Mouse (Mus musculus): Measurements from ENCODE around the gene Chd4. TPM values are rescaled to one million over a fixed set of nuclear protein-coding genes. Genes with fewer than 3 reads are reported as not detected.
"Not testable (repeated sequence)": the region's sequence is repeated elsewhere in the genome, so short reads cannot be mapped to it uniquely, and the experiment has no call there.

The Chd4 gene
- polyA plus RNA-seq (2015; fragmentation: Nextera tagmentation; extraction: Ambion mirVana): 72.0 and 80.4 TPM in 2 replicates

DNA sequence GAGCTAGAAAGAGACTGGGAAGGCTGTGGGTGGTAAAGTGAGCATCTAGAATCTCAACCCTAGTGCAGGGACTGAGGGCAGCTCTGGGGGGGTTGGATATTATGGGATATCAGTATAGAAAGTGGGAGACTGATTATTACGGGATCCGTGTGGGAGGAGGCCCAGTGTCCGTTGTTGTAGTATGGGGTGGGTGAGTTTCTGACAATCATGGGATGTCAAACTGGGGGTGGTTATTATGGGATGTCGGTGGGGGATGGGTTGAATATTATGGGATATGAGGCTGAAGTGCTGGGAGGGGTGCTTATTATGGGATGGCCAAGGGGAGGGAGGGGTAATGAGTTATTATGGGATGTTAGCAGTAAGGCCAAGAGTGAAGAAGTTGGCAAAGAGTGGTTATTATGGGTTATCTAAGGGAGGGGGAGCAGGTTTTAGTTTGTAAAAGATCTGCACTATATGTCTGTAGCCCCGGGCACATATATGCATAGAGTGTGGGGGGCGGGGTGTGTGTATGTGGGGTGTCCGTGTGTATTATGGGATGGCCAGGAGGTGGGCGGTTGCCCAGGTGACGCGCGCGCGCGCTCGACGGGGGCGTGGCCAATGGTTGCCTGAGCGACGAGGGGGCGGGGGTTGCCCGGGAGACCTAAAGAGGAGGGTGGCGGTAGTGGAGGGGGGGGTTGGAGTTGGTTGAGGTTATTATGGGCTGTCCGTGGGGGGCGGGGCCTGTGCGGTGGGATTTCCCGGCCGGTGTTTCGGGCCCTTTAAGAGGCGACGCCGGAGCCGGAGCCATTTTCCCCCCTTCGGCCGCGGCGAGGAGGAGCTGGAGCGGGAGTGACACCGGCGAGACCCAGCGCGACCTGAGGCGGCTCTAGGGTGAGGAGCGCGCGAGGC lies at the start of gene Chd4:
Gene Chd4 (plus strand): TSS at position 591 of the 888 bp plus-strand sequence.
- Histone ChIP-seq H3K27ac (ENCODE audit: low read length) (peak within 1 kb of the TSS; percentile 99), H3K9me3 (ENCODE audit: low read length) (no peaks in the 10 kb centered on the region), H3K27me3 (ENCODE audit: insufficient read depth, low read length) (no peaks in the 10 kb centered on the region), H3K4me3 (ENCODE audit: low read length) (peak within 1 kb of the TSS; percentile 93), H3K4me1 (ENCODE audit: insufficient read depth, low read length) (peaks cover 40% of the 10 kb centered on the region), H3K36me3 (ENCODE audit: insufficient read depth, low read length) (peaks cover 12% of the 10 kb centered on the region), H3K9ac (replicated peaks; ENCODE audit: low read length) (peak within 1 kb of the TSS; percentile 95), H3K4me2 (replicated peaks; ENCODE audit: low read depth, low read length) (peak within 1 kb of the TSS; percentile 85)
- 1% methylated on average over 43 of the region's 45 CpGs for WGBS
- peak; percentile 66 for ATAC-seq (ENCODE audit: low FRiP score, low TSS enrichment)

DNA sequence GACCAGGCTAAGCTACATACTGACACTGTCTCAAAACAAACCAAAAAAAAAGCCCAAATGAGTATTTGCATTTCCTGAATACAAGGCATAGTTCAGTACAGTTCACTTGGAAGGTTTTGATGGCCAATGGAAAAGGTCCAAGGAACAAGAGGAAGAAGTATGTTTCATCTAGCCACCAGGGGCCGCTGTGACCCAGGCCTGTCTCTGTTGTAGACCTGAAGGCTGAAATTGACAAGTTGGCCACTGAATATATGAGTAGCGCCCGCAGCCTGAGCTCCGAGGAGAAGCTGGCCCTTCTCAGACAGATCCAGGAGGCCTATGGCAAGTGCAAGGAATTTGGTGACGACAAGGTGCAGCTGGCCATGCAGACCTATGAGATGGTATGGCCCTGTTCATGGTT lies 49.1 kb upstream of the Chd4 start:
- H3K27ac ChIP-seq (ENCODE audit: low read length): no peak overlapping the region
- ATAC-seq (ENCODE audit: low FRiP score, low TSS enrichment): peak; percentile 43; the same call in 1 of the 2 replicates
- H3K9ac ChIP-seq (replicated peaks; ENCODE audit: low read length): no peak overlapping the region
- peaks cover 74% of the 10 kb centered on the region for H3K36me3 ChIP-seq (ENCODE audit: insufficient read depth, low read length)
- 33% methylated on average over 5 of the region's 5 CpGs for WGBS
- H3K4me2 ChIP-seq (replicated peaks; ENCODE audit: low read depth, low read length): no peak overlapping the region
- H3K27me3 ChIP-seq (ENCODE audit: insufficient read depth, low read length): no peaks in the 10 kb centered on the region
- no peak overlapping the region for H3K4me3 ChIP-seq (ENCODE audit: low read length)
- H3K4me1 ChIP-seq (ENCODE audit: insufficient read depth, low read length): no peaks in the 10 kb centered on the region
- H3K9me3 ChIP-seq (ENCODE audit: low read length): no peaks in the 10 kb centered on the region

DNA sequence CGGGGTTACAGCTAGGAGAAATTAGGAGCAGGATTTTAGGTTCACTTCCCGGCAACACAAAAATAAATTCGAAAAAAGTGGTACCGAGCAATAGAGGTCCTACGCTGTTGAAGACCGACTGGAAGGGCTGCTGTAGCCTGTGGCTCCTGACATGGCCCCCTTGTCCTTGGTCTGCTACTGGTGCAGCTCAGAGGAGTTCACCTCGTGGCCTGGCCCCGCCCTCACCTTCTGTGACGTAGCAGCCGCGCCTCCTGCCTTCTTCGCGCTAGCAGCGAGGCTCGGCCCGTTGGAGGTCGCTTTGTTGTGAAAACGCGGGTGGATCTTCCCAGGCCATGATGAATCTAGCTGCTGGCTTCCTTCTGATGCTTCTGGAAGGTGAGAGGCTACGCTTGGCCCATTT lies 46.1 kb upstream of the Chd4 start, which contains the start of gene Acrbp:
Gene Acrbp (plus strand): TSS at position 12 of the 400 bp plus-strand sequence.
- 39% methylated on average over 20 of the region's 20 CpGs for WGBS
- H3K9ac ChIP-seq (replicated peaks; ENCODE audit: low read length): no peak within 1 kb of the TSS
- no peaks in the 10 kb centered on the region for H3K4me1 ChIP-seq (ENCODE audit: insufficient read depth, low read length)

DNA sequence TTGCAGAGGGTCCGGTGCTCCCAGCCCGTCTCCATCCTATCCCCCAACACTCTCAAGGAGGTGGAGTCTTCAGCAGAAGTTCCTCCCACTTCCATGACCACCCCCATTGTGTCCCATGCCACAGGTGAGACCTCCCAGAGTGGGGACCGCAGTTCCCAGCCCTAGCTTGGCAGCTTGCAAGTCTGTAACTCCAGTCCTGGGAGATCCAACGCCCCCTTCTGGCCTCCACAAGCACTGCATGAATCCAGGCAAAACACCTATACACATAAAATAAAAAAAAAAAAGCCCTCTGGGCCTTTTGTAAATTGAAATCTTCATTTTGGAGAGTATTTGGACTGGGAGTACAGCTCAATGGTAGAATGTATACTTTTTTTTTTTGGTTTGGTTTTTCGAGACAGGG lies 44.5 kb upstream of the Chd4 start:
- Histone ChIP-seq H3K9ac (replicated peaks; ENCODE audit: low read length) (no peak overlapping the region), H3K27ac (ENCODE audit: low read length) (no peak overlapping the region), H3K4me3 (ENCODE audit: low read length) (no peak overlapping the region), H3K9me3 (ENCODE audit: low read length) (no peaks in the 10 kb centered on the region), H3K27me3 (ENCODE audit: insufficient read depth, low read length) (no peaks in the 10 kb centered on the region), H3K36me3 (ENCODE audit: insufficient read depth, low read length) (peaks cover 70% of the 10 kb centered on the region), H3K4me2 (replicated peaks; ENCODE audit: low read depth, low read length) (no peak overlapping the region), H3K4me1 (ENCODE audit: insufficient read depth, low read length) (no peaks in the 10 kb centered on the region)
- 66% methylated on average over 5 of the region's 5 CpGs for WGBS
- ATAC-seq (ENCODE audit: low FRiP score, low TSS enrichment): no peak

More for the DNA sequence above, 46.1 kb upstream of the Chd4 start, which contains the start of gene Acrbp:
- H3K36me3 ChIP-seq (ENCODE audit: insufficient read depth, low read length): peaks cover 78% of the 10 kb centered on the region
- no peak within 1 kb of the TSS for H3K4me2 ChIP-seq (replicated peaks; ENCODE audit: low read depth, low read length)
- ATAC-seq (ENCODE audit: low FRiP score, low TSS enrichment): no peak
- no peak within 1 kb of the TSS for H3K27ac ChIP-seq (ENCODE audit: low read length)
- no peaks in the 10 kb centered on the region for H3K27me3 ChIP-seq (ENCODE audit: insufficient read depth, low read length)
- H3K4me3 ChIP-seq (ENCODE audit: low read length): no peak within 1 kb of the TSS
- H3K9me3 ChIP-seq (ENCODE audit: low read length): no peaks in the 10 kb centered on the region

DNA sequence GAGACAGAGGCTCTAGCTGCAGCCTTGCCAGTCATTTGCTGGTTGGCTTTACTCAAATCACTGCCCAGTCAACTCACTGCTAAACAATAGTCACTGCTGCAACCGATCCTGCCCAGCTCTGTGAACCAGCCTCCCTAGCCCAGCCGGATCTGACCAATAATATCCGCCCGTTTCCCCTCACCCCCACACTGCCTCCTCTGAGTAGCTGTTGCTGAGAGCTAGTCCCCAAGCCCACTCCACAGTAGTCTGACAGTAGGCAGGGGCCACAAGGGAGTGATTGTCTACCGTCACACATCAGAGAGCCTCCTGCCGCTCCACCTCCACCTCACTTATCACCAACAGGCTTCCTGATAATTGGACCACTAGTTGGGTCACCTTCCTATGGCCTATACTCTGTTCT lies 34.3 kb upstream of the Chd4 start:
- Histone ChIP-seq H3K9ac (replicated peaks; ENCODE audit: low read length) (no peak overlapping the region; the same call in 1 of the 2 replicates), H3K4me1 (ENCODE audit: insufficient read depth, low read length) (0 out of 2 replicates have a peak, but pooled peaks cover 10% of the 10 kb centered on the region), H3K36me3 (ENCODE audit: insufficient read depth, low read length) (no peaks in the 10 kb centered on the region), H3K27me3 (ENCODE audit: insufficient read depth, low read length) (no peaks in the 10 kb centered on the region), H3K27ac (ENCODE audit: low read length) (no peak overlapping the region), H3K4me3 (ENCODE audit: low read length) (no peak overlapping the region), H3K9me3 (ENCODE audit: low read length) (no peaks in the 10 kb centered on the region), H3K4me2 (replicated peaks; ENCODE audit: low read depth, low read length) (no peak overlapping the region)
- WGBS: 14% methylated on average over 6 of the region's 6 CpGs
- peak; percentile 80 for ATAC-seq (ENCODE audit: low FRiP score, low TSS enrichment)

DNA sequence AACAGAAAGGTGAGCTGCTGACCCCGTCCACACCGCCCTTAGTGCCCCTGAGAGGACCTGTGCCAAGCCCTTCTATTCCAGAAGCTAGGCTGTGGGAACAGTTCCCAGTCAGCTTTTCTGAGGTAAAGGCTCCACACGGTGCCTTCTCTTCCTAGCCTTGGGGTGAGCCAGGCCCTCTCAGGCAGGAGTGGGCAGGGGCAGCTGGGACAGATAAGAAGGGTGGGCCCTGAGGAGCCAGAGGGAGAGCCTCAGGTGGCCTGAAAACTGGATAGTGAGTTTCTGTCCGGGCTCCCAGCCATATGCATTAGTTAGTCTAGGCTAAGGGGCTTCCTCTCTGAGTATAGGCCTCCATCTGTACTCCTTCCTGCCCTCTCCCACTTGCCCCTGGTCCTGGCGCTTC lies 33.3 kb upstream of the Chd4 start:
- 0 out of 2 replicates have a peak, but pooled peaks cover 10% of the 10 kb centered on the region for H3K4me1 ChIP-seq (ENCODE audit: insufficient read depth, low read length)
- no peak overlapping the region for H3K27ac ChIP-seq (ENCODE audit: low read length)
- H3K9me3 ChIP-seq (ENCODE audit: low read length): no peaks in the 10 kb centered on the region
- H3K4me3 ChIP-seq (ENCODE audit: low read length): no peak overlapping the region
- no peak overlapping the region for H3K9ac ChIP-seq (replicated peaks; ENCODE audit: low read length)
- H3K4me2 ChIP-seq (replicated peaks; ENCODE audit: low read depth, low read length): no peak overlapping the region
- no peaks in the 10 kb centered on the region for H3K36me3 ChIP-seq (ENCODE audit: insufficient read depth, low read length)
- ATAC-seq (ENCODE audit: low FRiP score, low TSS enrichment): no peak
- H3K27me3 ChIP-seq (ENCODE audit: insufficient read depth, low read length): no peaks in the 10 kb centered on the region
- whole genome bisulfite sequencing: 88% methylated on average over 5 of the region's 5 CpGs

DNA sequence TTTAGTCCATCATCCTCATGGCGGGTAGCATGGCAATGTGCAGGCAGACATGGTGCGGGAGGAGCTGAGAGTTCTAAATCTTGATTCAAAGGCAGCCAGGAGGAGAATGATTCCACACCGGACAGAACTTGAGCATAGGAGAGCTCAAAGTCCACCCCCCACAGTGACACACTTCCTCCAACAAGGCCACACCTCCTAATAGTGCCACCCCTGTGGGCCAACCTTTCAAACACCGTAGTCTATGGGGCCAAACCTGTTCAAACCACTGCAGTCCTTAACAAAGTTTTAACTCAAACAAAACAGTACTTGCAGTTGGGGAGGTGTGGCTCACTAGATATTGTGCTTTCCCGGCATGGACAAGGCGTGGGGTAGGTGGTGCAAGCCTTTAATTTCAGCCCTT lies 31.9 kb upstream of the Chd4 start:
- Histone ChIP-seq H3K9me3 (ENCODE audit: low read length) (no peaks in the 10 kb centered on the region), H3K4me1 (ENCODE audit: insufficient read depth, low read length) (0 out of 2 replicates have a peak, but pooled peaks cover 10% of the 10 kb centered on the region), H3K4me3 (ENCODE audit: low read length) (no peak overlapping the region), H3K9ac (replicated peaks; ENCODE audit: low read length) (no peak overlapping the region), H3K27me3 (ENCODE audit: insufficient read depth, low read length) (no peaks in the 10 kb centered on the region), H3K4me2 (replicated peaks; ENCODE audit: low read depth, low read length) (no peak overlapping the region), H3K36me3 (ENCODE audit: insufficient read depth, low read length) (no peaks in the 10 kb centered on the region), H3K27ac (ENCODE audit: low read length) (no peak overlapping the region)
- ATAC-seq (ENCODE audit: low FRiP score, low TSS enrichment): no peak
- 80% methylated on average over 6 of the region's 6 CpGs for WGBS

DNA sequence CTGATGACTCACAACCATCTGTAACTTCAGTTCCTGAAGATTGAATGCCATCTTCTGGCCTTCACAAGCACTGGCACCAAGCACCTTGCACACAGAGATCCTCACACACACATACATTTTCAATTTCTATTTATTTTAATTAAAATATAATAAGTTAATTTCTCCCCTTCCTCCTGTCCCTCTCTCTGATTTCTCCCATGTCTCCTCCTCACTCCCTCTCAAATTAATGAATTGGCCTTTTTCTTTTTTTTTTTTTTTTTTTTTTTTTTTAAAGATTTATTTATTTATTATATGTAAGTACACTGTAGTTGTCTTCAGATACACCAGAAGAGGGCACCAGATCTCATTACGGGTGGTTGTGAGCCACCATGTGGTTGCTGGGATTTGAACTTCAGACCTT lies 30.6 kb upstream of the Chd4 start:
- H3K4me1 ChIP-seq (ENCODE audit: insufficient read depth, low read length): 0 out of 2 replicates have a peak, but pooled peaks cover 10% of the 10 kb centered on the region
- H3K27me3 ChIP-seq (ENCODE audit: insufficient read depth, low read length); H3K4me2 ChIP-seq (replicated peaks; ENCODE audit: low read depth, low read length); H3K36me3 ChIP-seq (ENCODE audit: insufficient read depth, low read length); H3K9ac ChIP-seq (replicated peaks; ENCODE audit: low read length); ATAC-seq (ENCODE audit: low FRiP score, low TSS enrichment); H3K9me3 ChIP-seq (ENCODE audit: low read length); H3K27ac ChIP-seq (ENCODE audit: low read length); H3K4me3 ChIP-seq (ENCODE audit: low read length): not testable (repeated sequence)
- no CpG with 5 or more reads among the region's 1 CpGs for WGBS

DNA sequence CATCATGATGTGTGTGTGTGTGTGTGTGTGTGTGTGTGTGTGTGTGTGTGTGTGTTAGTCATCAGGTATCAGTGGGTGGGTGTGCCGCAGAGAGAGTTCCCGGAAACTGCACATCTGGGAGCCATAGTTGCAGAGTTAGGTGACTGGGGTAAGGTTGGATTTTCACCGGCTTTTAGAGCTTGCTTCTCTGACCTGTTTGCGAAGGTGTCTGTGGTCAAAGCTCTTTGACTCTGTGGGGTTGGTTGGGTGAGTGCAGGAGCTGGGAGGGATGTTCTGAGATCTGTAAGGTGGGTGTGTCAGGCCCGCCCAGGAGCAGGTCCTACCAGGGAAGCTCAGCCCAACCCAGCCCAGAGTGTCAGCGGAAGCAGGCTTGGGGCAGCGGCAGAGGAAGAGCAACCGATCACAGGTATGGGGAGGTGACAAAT lies 28.2 kb upstream of the Chd4 start, which contains the start of gene Lpar5:
Gene Lpar5 (plus strand): TSS at position 350 of the 425 bp plus-strand sequence.
- no peak for ATAC-seq (ENCODE audit: low FRiP score, low TSS enrichment)
- H3K4me3 ChIP-seq (ENCODE audit: low read length): no peak within 1 kb of the TSS
- H3K36me3 ChIP-seq (ENCODE audit: insufficient read depth, low read length): no peaks in the 10 kb centered on the region
- no peak within 1 kb of the TSS for H3K9ac ChIP-seq (replicated peaks; ENCODE audit: low read length)
- H3K9me3 ChIP-seq (ENCODE audit: low read length): no peaks in the 10 kb centered on the region
- H3K27me3 ChIP-seq (ENCODE audit: insufficient read depth, low read length): no peaks in the 10 kb centered on the region
- H3K4me2 ChIP-seq (replicated peaks; ENCODE audit: low read depth, low read length): no peak within 1 kb of the TSS
- no peak within 1 kb of the TSS for H3K27ac ChIP-seq (ENCODE audit: low read length)
- WGBS: 51% methylated on average over 8 of the region's 8 CpGs
- 0 out of 2 replicates have a peak, but pooled peaks cover 4% of the 10 kb centered on the region for H3K4me1 ChIP-seq (ENCODE audit: insufficient read depth, low read length)

Measured in kidney, embryonic 16.5 days (tissue).